Mouse (Mus musculus): ENCODE data around the gene Neu1.
"Not testable (repeated sequence)": the region's sequence is repeated elsewhere in the genome, so short reads cannot be mapped to it uniquely, and the experiment has no call there.

Neu1 gene

DNA sequence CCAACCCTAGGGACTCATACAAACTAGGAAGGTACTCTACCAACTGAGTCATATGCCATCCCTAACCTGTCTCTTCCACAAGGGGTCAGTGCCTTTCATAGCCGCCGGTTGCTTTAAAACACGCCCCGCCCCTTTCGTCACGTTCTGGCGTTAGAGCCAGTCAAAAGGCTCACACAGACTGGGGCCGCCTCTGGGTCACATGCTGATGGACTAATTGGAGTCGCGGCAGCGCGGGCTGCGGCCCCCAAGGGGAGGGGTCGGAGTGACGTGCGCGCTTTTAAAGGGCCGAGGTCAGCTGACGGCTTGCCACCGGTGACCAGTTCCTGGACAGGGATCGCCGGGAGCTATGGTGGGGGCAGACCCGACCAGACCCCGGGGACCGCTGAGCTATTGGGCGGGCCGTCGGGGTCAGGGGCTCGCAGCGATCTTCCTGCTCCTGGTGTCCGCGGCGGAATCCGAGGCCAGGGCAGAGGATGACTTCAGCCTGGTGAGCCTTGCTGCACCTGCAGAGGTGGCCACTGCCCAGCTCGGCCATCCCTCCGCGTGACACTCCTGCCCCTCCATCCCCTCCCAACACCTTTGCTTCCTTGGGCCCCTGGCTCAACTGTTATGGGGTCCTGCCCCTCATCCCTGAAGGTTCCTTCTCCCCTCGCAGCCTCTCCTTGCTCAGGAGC is at the start of gene Neu1:
Gene Neu1 (plus strand): TSS at position 193 of the 674 bp plus-strand sequence.
- peak; percentile 99 for DNase-seq (ENCODE audit: low read depth)

DNA sequence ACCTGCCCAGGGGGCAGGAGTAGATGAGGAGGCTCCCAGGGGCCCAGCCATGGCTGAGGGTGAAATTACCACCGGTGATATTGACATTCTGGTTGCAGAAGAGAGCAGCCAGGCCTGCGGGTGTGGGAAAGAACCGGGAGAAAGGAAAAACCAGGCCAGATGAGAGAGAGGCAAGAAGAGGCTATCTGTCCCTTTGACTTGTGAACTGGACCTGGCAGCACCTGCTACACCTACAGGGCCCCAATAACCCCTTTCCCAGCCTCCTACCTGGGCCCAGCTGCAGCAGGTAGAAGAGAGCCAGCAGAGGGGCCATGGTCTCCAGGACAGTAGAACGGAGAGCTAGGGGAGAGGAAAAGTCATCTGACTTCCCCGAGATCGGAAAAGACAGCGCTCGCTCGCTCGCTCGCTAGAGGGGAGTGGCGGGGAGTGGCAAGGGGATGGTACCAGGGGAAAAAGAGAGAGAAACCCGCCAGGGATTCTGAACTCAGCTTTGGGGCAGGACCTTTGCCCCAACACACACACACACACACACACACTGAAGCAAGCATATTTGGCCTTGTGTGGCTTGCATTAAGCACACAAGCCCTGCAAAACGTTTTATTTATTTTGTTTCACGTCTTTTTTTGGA is 49.3 kb upstream of the Neu1 start, which contains the start of gene Gm20547:
Gene Gm20547 (minus strand): TSS at position 360 of the 628 bp plus-strand sequence.
- no peak for DNase-seq (ENCODE audit: low read depth)

DNA sequence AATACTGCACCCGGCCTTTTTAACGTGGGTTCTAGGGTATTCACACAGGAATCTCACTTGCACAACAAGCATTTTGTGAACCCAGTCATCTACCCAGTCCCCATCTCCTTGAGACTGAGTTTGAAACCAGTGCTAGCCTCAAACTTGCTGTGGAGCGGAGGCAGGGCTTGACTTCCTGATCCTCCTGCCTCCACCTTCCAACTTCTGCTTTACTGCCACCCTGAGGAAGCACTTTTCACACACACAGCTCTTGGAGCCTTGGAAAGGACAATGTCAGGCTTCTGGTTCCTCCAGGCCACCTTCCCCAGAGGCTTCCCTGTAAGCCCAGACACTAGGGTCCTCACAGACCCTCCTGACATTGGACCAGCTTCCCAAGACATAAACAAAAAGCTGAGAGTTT is 47.7 kb upstream of the Neu1 start:
- no peak for DNase-seq (ENCODE audit: low read depth)

DNA sequence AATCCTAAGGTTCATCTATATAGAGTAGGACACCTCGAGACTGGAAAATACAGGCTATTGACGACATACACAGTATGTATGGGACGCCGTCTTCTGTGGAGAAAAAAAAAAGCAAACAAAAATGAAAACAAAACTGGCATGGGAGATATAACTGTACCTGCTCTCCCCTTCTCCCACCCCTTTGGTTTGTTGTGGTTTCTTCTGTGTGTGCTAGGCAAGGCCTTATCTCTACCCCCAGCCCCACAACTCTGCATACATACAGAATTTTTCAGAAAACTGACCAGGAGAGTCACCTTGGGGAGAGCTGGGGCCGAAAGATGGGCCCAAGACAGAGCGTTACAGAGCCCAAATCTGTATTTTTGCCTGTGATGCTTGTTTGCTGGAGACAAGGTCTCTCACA is 46.3 kb upstream of the Neu1 start:
- DNase-seq (ENCODE audit: low read depth): no peak

DNA sequence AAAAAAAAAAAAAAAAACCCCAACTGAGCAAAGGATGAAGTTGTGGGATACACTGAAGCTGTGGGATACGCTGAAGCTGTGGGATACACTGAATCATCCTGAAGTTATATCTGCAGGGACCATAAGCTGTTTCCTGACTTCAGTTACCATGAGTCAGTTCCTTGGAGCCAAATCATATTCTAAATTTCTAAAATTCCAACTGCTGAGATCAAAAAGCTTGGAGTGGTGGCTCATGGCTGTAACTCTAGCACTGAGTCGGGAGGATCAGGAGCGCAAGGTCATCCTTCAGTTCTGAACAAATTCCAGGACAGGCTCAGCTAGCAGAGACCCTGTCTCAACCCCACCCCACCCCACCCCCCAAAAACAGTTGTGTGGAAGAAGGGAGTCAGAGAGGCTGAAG is 45.4 kb upstream of the Neu1 start:
- DNase-seq (ENCODE audit: low read depth): no peak

DNA sequence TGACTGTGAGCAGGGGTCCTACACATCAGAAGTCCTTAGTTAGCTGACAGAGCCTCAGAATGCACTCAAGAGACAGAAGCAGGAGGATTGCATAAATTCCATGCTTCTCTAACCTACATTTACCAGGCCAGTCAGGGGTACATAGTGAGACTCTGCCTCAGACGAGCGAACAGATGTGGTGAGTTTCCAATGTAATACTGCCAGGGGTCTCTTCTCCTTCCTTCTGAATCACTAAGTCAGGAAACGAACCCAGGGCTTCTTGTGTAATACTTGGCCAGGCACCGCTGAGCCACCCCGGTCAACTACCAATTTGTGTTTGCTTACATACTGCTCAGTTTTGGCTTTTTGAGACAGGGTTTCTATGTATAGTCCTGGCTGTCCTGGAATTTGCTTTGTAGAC is 43.1 kb upstream of the Neu1 start:
- DNase-seq (ENCODE audit: low read depth): no peak

DNA sequence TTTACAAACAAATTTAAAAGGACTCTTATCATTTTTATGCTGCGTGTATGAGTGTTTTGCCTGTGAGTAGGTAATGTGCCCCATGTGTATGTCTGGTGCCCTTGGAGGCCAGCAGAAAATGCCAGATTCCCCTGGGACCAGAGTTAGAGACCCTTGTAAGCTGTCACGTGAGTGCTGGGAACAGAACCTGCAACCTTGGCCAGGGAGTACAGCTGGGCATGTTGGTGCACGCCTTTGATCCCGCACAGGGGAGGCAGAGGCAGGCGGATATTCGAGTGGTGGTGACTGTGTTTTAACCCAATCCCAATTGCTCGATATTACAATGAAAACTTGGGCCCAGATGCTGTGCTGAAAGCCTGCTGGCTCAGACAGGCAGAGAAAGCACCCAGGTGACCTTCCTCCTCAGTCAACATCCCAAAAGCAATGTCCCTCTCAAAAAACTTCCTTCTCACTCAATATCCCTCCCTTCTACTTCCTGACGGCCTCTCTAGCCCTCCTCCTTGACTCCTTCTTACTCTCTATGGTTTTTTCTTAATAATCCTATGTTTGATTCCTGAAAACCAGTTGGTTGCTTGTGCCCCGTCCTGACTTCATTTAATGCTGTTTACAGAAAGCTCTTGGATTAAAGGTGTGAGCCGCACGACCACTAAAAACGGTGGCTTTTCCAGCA is 40.8 kb upstream of the Neu1 start:
- DNase-seq (ENCODE audit: low read depth): no peak

DNA sequence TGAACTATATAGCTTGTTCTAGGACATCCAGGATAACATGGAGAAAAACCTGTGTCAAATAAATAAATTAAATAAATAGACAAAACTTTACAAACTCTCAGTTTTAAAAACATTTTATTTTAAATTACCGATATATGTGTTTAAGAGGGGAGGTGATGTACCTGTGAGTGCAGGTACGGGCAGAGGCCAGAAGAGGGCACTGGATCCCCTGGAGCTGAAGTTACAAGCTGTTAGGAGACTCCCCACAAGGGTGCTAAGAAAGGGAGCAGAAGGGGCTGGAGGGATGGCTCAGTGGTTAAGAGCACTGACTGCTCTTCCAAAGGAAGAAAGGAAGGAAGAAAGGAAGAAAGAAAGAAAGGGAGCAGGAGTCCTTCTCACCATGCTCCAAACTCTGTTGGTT is 39.7 kb upstream of the Neu1 start:
- DNase-seq (ENCODE audit: low read depth): no peak

DNA sequence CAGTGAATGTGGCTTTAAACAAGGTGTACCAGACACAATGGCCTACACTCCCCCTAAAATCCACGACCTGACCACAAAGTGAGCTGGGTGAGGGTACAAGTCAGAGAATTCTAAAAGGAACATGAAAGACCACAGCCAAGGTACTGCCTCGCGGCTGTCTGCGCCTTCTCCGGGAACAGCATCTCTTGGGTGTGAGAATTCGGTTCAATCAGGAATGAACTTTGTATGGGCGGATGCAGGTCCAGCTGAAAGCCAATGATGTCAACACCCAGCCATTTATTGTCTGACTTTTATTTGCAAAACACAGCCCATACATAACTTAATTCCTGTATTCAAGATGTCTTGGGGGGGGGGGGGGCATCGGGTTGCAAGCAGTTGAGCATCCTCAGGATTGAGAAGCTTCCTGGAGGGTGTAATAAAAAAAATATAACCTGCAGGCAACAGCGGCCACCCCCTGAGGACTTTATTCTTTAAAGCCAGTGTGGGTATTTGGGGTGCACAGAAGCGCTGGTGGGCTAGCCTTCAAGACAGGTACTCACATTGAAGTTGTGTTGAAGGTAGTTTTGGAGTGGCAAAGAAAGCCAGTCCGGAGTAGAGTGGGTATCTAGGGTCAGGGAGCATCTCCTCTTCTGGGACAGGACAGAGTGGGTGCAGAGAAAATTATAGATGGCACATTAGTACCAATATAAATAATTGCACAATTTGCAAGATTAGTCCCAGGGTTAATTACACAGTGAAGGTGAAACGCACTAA is 37.8 kb upstream of the Neu1 start:
- DNase-seq (ENCODE audit: low read depth): no peak

DNA sequence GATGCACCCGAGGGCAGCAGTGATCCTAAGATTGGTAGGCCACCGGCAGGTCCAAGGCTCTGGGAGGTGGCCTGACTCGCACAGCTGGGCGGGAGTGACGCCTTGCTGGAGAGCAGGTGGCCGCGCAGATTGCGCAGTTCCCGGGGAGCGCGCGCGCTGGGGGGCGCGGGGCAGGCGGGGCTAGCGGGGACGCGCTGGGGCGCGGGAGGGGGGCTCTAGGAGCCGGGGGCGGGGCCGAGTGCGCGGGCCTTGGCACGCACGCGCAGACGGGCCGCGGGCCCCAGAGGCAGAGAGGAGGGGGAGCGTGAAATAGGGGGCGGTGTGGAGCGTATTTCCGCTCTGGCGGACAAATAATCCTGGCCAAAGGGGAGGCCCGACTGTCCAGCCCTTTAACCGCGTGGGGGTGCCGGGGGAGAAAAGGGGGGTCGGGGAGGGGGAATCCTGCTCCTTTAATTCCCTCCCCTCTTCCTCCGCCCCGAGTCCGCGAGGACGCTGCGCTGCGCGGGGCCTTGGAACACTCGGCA is 36.9 kb upstream of the Neu1 start:
- peak; percentile 83 for DNase-seq (ENCODE audit: low read depth)

DNA sequence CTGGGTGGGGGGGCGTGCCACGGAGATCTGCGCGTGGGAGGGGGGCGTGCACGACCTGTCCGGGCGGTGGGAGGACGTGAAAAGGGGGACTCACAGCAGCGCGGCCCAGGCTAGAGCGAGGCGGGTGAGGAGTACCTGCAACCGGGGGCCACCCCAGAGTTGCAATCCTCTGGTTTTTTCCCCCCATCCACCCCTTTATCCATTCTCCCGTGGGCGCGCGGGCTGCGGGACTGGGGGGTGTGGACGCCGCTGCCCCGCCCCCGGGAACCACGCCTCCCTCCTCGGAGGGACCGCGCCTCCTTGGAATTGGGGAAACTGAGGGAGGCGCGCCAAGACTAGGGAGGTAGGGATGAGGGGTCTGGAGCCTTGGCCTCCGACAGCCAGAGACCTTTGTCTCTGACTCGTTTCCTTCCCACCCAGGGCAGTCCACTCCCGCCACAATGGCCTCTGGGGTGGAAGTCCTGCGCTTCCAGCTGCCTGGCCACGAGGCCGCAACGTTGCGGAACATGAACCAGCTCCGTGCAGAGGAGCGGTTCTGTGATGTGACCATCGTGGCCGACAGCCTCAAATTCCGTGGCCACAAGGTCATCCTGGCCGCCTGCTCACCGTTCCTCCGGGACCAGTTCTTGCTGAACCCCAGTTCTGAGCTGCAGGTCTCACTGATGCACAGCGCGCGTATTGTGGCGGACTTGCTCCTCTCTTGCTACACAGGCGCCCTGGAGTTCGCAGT is 36.1 kb upstream of the Neu1 start:
- no peak for DNase-seq (ENCODE audit: low read depth)

DNA sequence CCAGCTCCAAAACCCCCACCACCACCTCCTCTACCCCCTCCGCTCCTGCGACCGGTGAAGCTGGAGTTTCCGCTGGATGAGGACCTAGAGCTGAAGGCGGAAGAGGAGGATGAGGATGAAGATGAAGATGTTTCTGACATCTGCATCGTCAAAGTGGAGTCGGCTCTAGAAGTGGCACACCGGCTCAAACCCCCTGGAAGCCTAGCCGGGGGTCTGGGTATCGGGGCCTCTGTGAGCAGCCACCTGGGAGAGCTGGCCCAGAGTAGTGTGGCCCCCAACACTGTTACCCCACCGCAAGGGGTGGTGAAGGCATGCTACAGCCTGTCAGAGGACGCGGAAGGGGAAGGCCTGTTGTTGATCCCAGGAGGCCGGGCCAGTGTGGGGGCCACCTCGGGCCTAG is 35.3 kb upstream of the Neu1 start:
- no peak for DNase-seq (ENCODE audit: low read depth)

DNA sequence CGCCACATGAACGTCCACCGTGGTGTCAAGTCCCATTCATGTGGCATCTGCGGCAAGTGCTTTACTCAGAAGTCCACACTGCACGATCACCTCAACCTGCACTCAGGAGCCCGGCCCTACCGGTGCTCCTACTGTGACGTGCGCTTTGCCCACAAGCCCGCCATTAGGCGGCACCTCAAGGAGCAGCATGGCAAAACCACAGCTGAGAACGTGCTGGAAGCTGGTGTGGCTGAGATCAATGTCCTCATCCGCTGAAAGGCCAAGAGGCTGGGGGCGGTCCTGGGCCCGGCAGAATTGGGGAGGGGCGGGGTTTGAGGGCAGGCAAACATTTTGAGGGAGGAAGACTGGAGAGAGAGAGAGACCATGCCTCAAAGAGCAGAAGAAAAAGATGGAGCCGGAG is 34.7 kb upstream of the Neu1 start:
- no peak for DNase-seq (ENCODE audit: low read depth)

DNA sequence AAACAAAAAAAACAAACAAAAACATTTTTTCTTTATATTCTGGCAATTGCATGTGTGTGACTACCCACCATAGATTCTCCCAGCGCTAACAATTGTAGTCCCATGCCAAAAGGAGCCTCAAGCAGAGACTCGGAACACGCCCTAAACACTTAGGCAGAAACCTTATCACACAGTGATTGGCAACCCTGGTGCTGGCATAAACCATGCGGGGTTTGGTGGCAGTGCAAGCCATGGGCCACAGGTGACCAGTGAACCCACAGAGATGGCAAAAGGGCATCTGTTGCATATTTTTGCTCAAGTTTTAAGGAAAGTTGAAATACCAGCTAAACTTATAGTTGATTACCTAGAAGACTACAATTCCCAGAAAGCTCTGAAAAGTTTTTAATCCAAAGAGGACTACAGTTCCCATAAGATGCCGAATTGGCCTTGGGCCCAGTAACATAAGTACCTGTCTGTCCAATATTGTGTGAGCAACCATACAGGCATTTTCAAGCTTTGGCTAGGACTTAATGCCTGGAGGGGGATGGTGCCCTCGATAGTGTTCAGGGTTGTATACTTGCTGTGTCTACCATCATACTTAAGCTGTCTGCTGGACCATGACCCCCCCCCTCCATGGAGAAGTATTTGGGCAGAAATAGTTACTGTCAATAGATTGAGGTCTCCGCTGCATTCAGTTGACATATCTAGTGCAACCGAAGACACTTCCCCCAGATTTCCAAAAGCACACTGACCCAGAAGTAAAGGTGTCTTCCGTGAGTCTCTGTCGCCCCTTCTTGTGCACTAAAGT is 33.5 kb upstream of the Neu1 start:
- peak; percentile 51 for DNase-seq (ENCODE audit: low read depth)

DNA sequence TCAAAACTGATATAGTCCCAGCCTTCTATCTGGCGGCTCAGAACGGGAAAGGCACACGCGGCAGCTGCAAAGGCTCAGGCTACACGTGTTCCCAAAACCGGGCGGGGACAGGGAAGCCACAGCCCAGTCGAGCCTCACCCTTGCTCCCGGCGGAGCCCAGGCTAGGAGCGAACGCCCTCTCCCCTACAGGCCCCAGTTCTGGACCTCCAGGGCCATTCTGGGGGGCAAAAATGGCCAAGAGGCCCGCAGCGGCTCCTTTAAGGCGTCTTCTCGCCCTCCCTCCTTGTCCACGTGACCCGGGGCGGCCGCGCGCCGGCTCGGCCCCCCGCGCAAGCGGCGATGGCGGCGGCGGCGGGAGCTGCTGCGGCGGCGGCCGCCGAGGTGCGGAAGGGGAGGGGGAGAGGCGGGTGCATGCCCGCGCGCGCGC is 32.9 kb upstream of the Neu1 start, which contains the start of the genes C2 and Ehmt2:
Gene C2 (minus strand): TSS at position 106 of the 427 bp plus-strand sequence.
Gene Ehmt2 (plus strand): TSS at position 310 of the 427 bp plus-strand sequence.
- DNase-seq (ENCODE audit: low read depth): peak; percentile 60

DNA sequence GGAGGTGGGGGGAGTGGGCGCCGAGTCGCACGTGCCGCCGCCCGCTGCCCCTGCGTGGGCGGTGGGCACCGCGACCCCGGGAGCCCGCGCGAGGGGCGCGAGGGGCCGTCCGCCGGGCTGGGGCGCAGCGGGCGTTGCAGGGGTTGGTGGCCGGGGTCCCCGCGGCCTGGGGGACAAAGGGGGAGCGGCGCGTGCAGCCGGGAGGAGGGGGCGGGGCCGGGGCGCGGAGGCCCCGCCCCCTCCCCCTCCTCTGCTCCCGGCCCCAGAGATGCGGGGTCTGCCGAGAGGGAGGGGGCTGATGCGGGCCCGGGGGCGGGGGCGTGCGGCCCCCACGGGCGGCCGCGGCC is 32.4 kb upstream of the Neu1 start:
- DNase-seq (ENCODE audit: low read depth): no peak

DNA sequence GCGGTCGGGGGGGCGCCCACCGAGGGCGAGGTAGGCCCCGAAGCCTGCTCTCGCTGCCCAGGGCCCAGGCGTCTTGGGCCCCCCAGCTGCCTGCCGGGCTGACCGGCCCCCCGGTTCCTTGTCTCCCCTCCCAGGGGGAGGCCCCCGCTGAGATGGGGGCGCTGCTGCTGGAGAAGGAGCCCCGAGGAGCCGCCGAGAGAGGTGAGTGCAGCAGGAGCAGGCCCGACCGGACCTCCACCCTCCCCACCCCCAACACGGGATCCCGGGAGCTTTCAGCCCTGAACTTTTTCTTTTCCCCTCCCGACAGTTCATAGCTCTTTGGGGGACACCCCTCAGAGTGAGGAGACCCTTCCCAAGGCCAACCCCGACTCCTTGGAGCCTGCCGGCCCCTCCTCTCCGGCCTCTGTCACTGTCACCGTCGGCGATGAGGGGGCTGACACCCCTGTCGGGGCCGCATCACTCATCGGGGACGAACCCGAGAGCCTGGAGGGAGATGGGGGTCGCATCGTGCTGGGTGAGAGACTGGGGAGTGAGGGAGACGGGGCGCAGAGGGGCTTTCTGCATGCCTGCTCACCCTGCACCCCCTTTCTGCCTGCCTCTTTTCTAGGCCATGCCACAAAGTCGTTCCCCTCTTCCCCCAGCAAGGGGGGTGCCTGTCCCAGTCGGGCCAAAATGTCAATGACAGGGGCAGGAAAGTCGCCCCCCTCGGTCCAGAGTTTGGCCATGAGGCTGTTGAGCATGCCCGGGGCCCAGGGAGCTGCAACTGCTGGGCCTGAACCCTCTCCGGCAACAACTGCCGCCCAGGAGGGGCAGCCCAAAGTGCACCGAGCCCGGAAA is 31.8 kb upstream of the Neu1 start:
- DNase-seq (ENCODE audit: low read depth): no peak

DNA sequence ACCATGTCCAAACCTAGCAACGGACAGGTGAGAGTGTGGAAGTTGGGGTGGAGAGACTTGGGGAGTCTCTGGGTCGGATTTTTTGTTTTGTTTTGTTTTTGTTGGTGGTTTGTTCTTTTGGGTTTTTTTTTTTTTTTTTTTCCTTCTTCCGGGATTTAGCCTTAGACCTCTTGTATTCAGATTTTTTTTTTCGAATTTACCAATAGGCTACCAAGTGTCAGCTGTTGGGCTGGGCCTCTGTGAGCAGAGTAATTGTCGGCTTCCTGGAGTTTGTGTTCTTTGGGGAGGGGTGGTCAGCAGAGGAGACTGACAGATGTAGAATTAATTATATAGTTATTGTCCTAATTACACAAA is 31.2 kb upstream of the Neu1 start:
- DNase-seq (ENCODE audit: low read depth): no peak

DNA sequence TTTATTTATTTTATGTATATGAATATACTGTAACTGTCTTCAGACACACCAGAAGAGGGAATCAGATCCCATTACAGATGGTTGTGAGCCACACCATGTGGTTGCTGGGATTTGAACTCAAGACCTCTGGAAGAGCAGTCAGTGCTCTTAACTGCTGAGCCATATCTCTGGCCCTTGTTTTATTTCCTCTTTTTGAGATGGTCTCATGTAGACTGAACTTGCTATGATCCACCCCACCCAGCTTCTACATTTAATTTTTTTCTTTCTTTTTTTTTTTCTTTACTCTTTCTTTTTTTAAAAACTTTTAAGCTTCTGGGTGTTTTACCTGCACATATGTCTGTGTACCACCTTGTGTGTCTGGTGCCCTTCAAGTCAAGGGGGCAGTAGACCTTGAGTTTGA is 30.2 kb upstream of the Neu1 start:
- DNase-seq (ENCODE audit: low read depth): not testable (repeated sequence)

DNA sequence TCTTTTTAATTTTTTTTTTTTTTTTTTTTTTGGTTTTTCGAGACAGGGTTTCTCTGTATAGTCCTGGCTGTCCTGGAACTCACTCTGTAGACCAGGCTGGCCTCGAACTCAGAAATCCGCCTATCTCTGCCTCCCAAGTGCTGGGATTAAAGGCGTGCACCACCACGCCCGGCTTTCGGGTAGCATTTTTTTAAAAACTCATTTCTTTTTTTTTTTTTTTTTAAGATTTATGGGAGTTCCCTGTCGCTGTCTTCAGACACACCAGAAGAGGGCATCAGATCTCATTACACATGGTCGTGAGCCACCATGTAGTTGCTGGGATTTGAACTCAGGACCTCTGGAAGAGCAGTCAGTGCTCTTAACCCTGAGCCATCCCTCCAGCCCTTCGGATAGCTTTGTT is 29.1 kb upstream of the Neu1 start:
- not testable (repeated sequence) for DNase-seq (ENCODE audit: low read depth)
